Mouse (Mus musculus) testis, adult 2 months (tissue): Measurements from ENCODE around the gene Tubb2a.

ENCODE experiments used
- CTCF ChIP-seq: fragments of 200-500 bp; IDR thresholded peaks from 2 replicates; pipeline ENCODE4 v1.5.1; 2012; ENCODE audit warnings: low read depth, mild to moderate bottlenecking, inconsistent platforms, low read length, moderate library complexity; ENCODE audit not compliant: control insufficient read depth, insufficient read depth, insufficient replicate concordance
- POLR2A ChIP-seq: fragments of 200-500 bp; IDR thresholded peaks from 2 replicates; pipeline ENCODE4 v1.6.1; 2012; ENCODE audit warnings: low read depth, mild to moderate bottlenecking, inconsistent platforms, low read length, moderate library complexity; ENCODE audit not compliant: control insufficient read depth

- TF ChIP-seq POLR2A (no peak), CTCF (no peak)
Observed at GRCm38 (mm10) chr13:34040091-34040490, 37.7 kb downstream of the Tubb2a start.
